Mouse (Mus musculus) heart, embryonic 14.5 days (tissue): ENCODE data around the gene Ano7. TPM values are rescaled to one million over a fixed set of nuclear protein-coding genes. Genes with fewer than 3 reads are reported as not detected.

Experiments used
- ATAC-seq: fragments of 200-750 bp; cut with Nextera tagmentation; 2 replicates; pipeline ENCODE4 v1.8.0; 2017; ENCODE audit warnings: low read depth, moderate TSS enrichment; ENCODE audit not compliant: insufficient number of reproducible peaks, insufficient read depth, low FRiP score
- H3K27ac ChIP-seq, 2 experiments: fragments of 200-500 bp in 1 of 2; fragments of 300-500 bp in 1 of 2; sonication (generic) in 1 of 2; replicated peaks in 1 of 2; 2 replicates each; pipeline ENCODE4 v1.5.1; 2012 to 2014; ENCODE audit warnings: low read depth in 2 of 2, low read length in 2 of 2, control low read depth in 1 of 2, mild to moderate bottlenecking in 1 of 2, mixed read lengths in 1 of 2; ENCODE audit not compliant: control insufficient read depth in 1 of 2, insufficient read depth in 1 of 2
- H3K27me3 ChIP-seq: fragments of 300-500 bp; sonication (generic); 2 replicates; pipeline ENCODE4 v1.6.1; 2014; ENCODE audit warnings: mild to moderate bottlenecking, low read length, control low read depth; ENCODE audit not compliant: control insufficient read depth, insufficient read depth
- H3K36me3 ChIP-seq: fragments of 300-500 bp; sonication (generic); 2 replicates; pipeline ENCODE4 v1.6.1; 2014; ENCODE audit warnings: mild to moderate bottlenecking, control low read depth, low read length, mixed read lengths; ENCODE audit not compliant: control insufficient read depth, insufficient read depth
- H3K4me1 ChIP-seq, 2 experiments: fragments of 200-500 bp in 1 of 2; fragments of 300-500 bp in 1 of 2; sonication (generic) in 1 of 2; 2 replicates each; pipeline ENCODE4 v1.6.1; 2012 to 2014; ENCODE audit warnings: low read length in 2 of 2, control low read depth in 1 of 2, mixed read lengths in 1 of 2; ENCODE audit not compliant: control insufficient read depth in 2 of 2, insufficient read depth in 2 of 2
- H3K4me2 ChIP-seq: fragments of 300-500 bp; sonication (generic); 2 replicates; pipeline ENCODE4 v1.6.1; 2014; ENCODE audit warnings: mild to moderate bottlenecking, low read length
- H3K4me3 ChIP-seq, 2 experiments: fragments of 200-500 bp in 1 of 2; fragments of 300-500 bp in 1 of 2; sonication (generic) in 1 of 2; 2 replicates each; pipeline ENCODE4 v1.5.1; 2012 to 2014; ENCODE audit warnings: low read length in 2 of 2, mild to moderate bottlenecking in 2 of 2, control low read depth in 1 of 2, low read depth in 1 of 2, moderate library complexity in 1 of 2; ENCODE audit not compliant: control insufficient read depth in 1 of 2, insufficient read depth in 1 of 2
- H3K9ac ChIP-seq: fragments of 300-500 bp; sonication (generic); 2 replicates; pipeline ENCODE4 v1.6.1; 2014; ENCODE audit warnings: mild to moderate bottlenecking, low read length
- H3K9me3 ChIP-seq: fragments of 300-500 bp; sonication (generic); 2 replicates; pipeline ENCODE4 v1.6.1; 2016; ENCODE audit warnings: low read length, control low read depth; ENCODE audit not compliant: control insufficient read depth
- WGBS: fragments of 180-500 bp; shearing (Covaris S2); extraction: QIAGEN DNeasy Blood & Tissue Kit; methylation state at CpG from one replicate; pipeline ENCODE4 v1.1.7; 2014; 5-methylcytosine and 5-hydroxymethylcytosine counted together
- polyA plus RNA-seq: library from polyadenylated mRNA; unstranded; fragments of >200 nt; fragmentation: Nextera tagmentation; extraction: Ambion mirVana; gene quantifications from 2 replicates; pipeline ENCODE4 v1.2.1, GENCODE M21; 2014

Gene Ano7
- polyA plus RNA-seq, 1 experiment from 2014 or later = 0.27 TPM

DNA sequence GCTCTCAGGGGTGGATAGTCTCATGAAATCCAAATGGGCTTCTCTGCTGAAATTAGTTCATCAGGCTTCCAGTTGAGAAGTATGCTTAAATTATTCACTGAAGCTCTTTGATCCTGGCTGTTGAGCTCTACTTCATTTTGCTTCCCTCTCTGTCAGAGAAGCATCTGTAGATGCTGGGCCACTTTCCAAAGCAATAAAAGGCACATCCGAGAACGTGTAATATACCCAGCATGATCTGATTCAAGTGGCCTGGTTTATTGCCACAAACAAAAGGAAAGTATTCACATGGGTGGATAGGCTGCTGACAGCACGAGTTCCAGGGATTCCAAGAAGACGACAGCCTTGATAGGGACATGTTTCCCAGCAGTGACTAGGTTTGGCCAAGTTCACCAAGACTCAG lies 24.0 kb upstream of the Ano7 start:
- Histone ChIP-seq H3K4me2 (no peak overlapping the region), H3K36me3 (peaks cover 87% of the 10 kb centered on the region), H3K9ac (no peak overlapping the region), H3K27me3 (no peaks in the 10 kb centered on the region), H3K4me1 (peaks cover under 1 to 3% of the 10 kb centered on the region in 2 experiments; a peak in 2 of 4 replicates), H3K4me3 (no peak overlapping the region), H3K27ac (no peak overlapping the region), H3K9me3 (no peaks in the 10 kb centered on the region)
- WGBS = 39% methylated on average over 4 of the region's 4 CpGs
- no peak for ATAC-seq

DNA sequence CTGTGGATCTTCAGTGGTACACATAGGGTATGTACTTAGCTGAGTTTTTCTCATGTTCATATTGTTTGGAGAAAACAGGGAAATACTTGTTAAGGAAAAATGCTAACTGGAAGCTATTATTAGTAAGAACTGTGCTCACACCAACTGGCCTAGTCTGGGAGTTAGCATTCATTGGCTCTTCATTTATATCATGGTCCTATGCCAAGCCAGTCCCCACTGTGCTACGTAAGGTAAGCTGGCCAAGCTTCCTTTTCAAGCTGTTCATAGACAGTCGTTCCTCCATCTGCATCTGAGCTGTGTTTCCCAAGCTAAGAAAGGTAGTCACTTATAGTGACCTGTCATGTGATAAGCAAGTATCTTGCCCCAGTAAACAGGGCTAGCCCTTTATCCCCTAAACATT lies 21.0 kb upstream of the Ano7 start:
- no peak overlapping the region for H3K9ac ChIP-seq
- H3K36me3 ChIP-seq = peaks cover 93% of the 10 kb centered on the region
- no peak for ATAC-seq
- H3K4me2 ChIP-seq = no peak overlapping the region
- no peaks in the 10 kb centered on the region for H3K27me3 ChIP-seq
- no peak overlapping the region for H3K27ac ChIP-seq
- no peaks in the 10 kb centered on the region for H3K9me3 ChIP-seq
- WGBS = 83% methylated on average over 2 of the region's 2 CpGs
- no peak overlapping the region for H3K4me3 ChIP-seq
- no peaks in the 10 kb centered on the region for H3K4me1 ChIP-seq

DNA sequence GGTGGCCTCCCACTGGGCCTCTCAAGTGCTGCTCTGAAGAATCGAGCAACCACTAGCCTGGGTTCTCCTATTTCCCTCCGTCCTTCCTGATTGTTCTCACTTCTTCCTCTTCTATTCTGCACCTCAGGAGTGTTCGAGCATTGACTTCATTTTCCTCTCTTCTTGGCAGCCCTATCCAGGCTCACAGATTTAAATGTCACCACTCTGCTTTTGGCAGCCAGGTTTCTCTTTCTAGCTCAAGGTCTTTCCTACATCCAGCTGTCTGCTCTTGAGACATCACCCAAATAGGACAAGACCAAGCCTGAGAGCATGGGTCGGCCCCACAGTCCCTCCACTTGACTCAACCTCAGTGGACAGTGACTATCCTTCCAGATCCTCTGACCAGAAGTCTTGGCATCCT lies 11.1 kb upstream of the Ano7 start:
- ATAC-seq = no peak
- Histone ChIP-seq H3K4me2 (no peak overlapping the region), H3K27ac (no peak overlapping the region), H3K4me3 (no peak overlapping the region), H3K9me3 (no peaks in the 10 kb centered on the region), H3K4me1 (no peaks in the 10 kb centered on the region), H3K9ac (no peak overlapping the region), H3K36me3 (peaks cover 84% of the 10 kb centered on the region), H3K27me3 (no peaks in the 10 kb centered on the region)
- WGBS = 87% methylated on average over 4 of the region's 4 CpGs

DNA sequence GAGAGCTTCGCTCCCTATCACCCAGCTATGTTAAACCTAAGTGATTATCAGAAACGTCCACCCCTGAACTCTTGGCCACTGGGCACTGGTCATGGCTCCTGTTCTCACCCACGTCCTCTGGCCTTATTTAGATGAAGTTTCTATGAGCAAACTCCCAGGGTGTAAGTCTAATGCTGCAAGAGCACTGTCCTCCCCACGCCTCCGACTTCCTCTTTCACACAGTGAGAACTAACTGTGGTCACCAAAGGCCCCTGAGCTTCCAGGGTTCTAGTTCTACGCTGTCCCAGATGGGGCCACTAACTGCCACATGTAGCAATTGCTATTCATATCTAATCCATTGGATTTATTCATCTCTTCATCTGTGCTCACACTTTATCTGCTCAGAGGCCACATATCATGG lies 8.1 kb upstream of the Ano7 start:
- no peaks in the 10 kb centered on the region for H3K27me3 ChIP-seq
- H3K36me3 ChIP-seq = peaks cover 64% of the 10 kb centered on the region

DNA sequence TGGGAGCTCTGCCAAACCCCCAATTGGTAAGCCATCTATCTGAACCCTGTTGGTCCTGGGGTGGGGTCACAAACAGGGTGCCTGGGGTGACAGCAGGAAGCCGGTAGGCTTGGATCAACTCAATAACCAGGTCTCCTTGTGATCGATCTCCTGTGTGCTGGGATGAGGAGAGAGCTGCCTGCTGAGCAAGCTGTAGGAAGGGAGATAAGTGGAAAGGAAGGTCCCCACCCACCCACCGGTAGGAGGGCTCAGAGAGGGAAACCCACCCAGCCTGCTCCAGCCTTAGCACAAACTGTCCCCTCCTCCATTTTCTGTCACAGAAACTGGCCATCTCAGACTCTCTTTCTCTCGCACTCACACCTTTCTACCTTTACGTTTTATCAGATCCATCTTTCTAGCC lies 3.6 kb downstream of the Ano7 start:
- no peak for ATAC-seq
- Histone ChIP-seq H3K4me3 (no peak overlapping the region), H3K27ac (no peak overlapping the region), H3K9ac (no peak overlapping the region), H3K9me3 (no peaks in the 10 kb centered on the region), H3K4me1 (no peaks in the 10 kb centered on the region), H3K27me3 (no peaks in the 10 kb centered on the region), H3K36me3 (no peaks in the 10 kb centered on the region), H3K4me2 (no peak overlapping the region)
- 36% methylated on average over 5 of the region's 5 CpGs for whole genome bisulfite sequencing

More for the DNA sequence above, 8.1 kb upstream of the Ano7 start:
- Histone ChIP-seq H3K4me3 (no peak overlapping the region), H3K4me2 (no peak overlapping the region), H3K4me1 (no peaks in the 10 kb centered on the region), H3K27ac (no peak overlapping the region), H3K9me3 (no peaks in the 10 kb centered on the region), H3K9ac (no peak overlapping the region)
- WGBS = 90% methylated on average over 6 of the region's 6 CpGs
- no peak for ATAC-seq

DNA sequence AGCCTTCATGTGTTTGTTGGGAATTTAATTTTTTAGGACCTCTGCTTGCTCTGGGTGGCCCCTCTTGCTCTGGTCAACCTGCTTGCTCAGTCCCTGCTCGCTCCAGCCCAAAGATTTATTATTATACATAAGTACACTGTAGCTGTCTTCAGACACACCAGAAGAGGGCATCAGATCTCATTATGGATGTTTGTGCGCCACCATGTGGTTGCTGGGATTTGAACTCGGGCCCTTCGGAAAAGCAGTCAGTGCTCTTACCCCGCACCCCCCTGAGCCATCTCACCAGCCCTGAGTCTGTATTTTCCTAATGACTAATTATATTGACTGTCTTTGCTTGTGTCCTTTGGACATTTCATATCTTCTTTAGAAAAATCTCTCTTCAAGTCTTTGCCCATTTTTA lies 5.4 kb downstream of the Ano7 start:
- 76% methylated on average over 5 of the region's 5 CpGs for WGBS
- ATAC-seq = no peak
- H3K4me3 ChIP-seq = no peak overlapping the region

DNA sequence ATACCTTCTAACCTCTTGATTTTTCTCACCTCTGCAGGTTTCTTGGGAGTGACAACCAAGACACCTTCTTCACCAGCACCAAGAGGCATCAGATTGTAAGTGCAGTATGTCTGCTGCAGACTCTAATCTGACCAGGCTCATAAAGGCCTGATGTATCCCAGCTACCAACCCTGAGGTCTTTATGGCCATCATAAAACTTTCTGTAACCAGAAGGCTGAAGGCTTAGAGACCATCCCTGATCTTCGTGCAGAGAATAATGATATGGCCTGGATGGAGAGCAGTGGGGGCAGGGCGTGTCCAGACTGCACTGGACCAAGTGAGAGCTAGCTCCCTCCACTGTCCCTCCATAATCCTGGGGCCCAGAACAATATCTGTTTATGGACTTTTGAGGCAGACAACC lies 13.5 kb downstream of the Ano7 start:
- Histone ChIP-seq H3K27me3 (no peaks in the 10 kb centered on the region), H3K9ac (no peak overlapping the region), H3K36me3 (no peaks in the 10 kb centered on the region), H3K27ac (no peak overlapping the region), H3K4me3 (no peak overlapping the region), H3K4me2 (no peak overlapping the region), H3K9me3 (no peaks in the 10 kb centered on the region), H3K4me1 (no peaks in the 10 kb centered on the region)
- 60% methylated on average over 2 of the region's 2 CpGs for WGBS
- ATAC-seq = no peak

More for the DNA sequence above, 5.4 kb downstream of the Ano7 start:
- no peak overlapping the region for H3K4me2 ChIP-seq
- no peaks in the 10 kb centered on the region for H3K9me3 ChIP-seq
- no peaks in the 10 kb centered on the region for H3K27me3 ChIP-seq
- H3K27ac ChIP-seq = no peak overlapping the region
- no peaks in the 10 kb centered on the region for H3K36me3 ChIP-seq
- H3K4me1 ChIP-seq = no peaks in the 10 kb centered on the region
- H3K9ac ChIP-seq = no peak overlapping the region

DNA sequence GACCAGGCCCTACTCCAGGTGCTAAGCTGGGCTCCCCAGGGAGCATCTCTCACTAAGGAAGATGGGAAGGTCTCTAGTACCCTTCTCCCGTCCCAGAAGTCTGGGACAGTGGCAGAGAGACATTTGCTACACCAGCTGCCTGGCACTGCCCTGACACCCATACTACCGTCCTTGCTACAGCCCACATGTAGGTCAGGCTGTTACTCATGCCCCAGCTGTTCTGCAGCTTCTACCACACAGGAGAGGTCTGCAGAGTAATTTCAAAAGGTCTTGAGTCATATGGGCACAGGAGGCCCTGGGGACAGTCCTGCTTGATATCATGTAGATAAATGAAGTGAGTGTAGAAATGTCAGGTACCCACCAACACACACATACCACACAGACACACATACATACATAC lies 15.2 kb downstream of the Ano7 start:
- 62% methylated on average over 2 of the region's 2 CpGs for WGBS
- no peak overlapping the region for H3K27ac ChIP-seq
- H3K36me3 ChIP-seq = no peaks in the 10 kb centered on the region
- no peaks in the 10 kb centered on the region for H3K27me3 ChIP-seq
- H3K9ac ChIP-seq = no peak overlapping the region
- H3K9me3 ChIP-seq = no peaks in the 10 kb centered on the region
- no peak overlapping the region for H3K4me3 ChIP-seq
- H3K4me2 ChIP-seq = no peak overlapping the region
- no peak for ATAC-seq
- H3K4me1 ChIP-seq = no peaks in the 10 kb centered on the region
